Mouse (Mus musculus): ENCODE measurements at regions not wholly inside any gene's neighbourhood (a gene's known extent, or its start where the extent isn't known, plus 50 kb on each side); places are given as distances from the start of the nearest gene placed in this dataset.
A peak's percentile ranks its signal among the peaks of the same experiment; 100 is the strongest.

- WGBS = 8% methylated on average over 7 of the region's 8 CpGs
- Histone ChIP-seq H3K4me2 (replicated peaks; ENCODE audit: low read depth) (peak overlapping the region; percentile 46), H3K36me3 (ENCODE audit: control insufficient read depth, insufficient read depth) (no peaks in the 10 kb centered on the region), H3K27me3 (replicated peaks; ENCODE audit: control insufficient read depth, insufficient read depth, low read length) (no peaks in the 10 kb centered on the region), H3K4me1 (replicated peaks; ENCODE audit: control insufficient read depth, insufficient read depth, low read length) (no peaks in the 10 kb centered on the region), H3K9me3 (ENCODE audit: control insufficient read depth) (no peaks in the 10 kb centered on the region), H3K27ac (ENCODE audit: low read depth, low read length) (no peak overlapping the region), H3K4me3 (ENCODE audit: low read depth, low read length) (no peak overlapping the region), H3K9ac (ENCODE audit: low read depth, low read length) (no peak overlapping the region)
- TF ChIP-seq CTCF (IDR thresholded peaks at IDR 0.05; ENCODE audit: low read depth) = no peak
- peak; percentile 72 for ATAC-seq
These were observed 76.0 kb upstream of the Arid5b start for GRCm38 (mm10) chr10:68354335-68355231.

- Histone ChIP-seq H3K27ac (ENCODE audit: low read depth, low read length) (no peak overlapping the region), H3K4me1 (replicated peaks; ENCODE audit: control insufficient read depth, insufficient read depth, low read length) (no peaks in the 10 kb centered on the region), H3K4me3 (ENCODE audit: low read depth, low read length) (no peak overlapping the region), H3K36me3 (ENCODE audit: control insufficient read depth, insufficient read depth) (no peaks in the 10 kb centered on the region), H3K9me3 (ENCODE audit: control insufficient read depth) (no peaks in the 10 kb centered on the region), H3K4me2 (replicated peaks; ENCODE audit: low read depth) (no peak overlapping the region; the same call in 1 of the 2 replicates), H3K9ac (ENCODE audit: low read depth, low read length) (no peak overlapping the region), H3K27me3 (replicated peaks; ENCODE audit: control insufficient read depth, insufficient read depth, low read length) (no peaks in the 10 kb centered on the region)
- TF ChIP-seq CTCF (IDR thresholded peaks at IDR 0.05; ENCODE audit: low read depth) = no peak
- WGBS = 55% methylated on average over 18 of the region's 18 CpGs
- no peak for ATAC-seq
These were observed 75.2 kb upstream of the Arid5b start for GRCm38 (mm10) chr10:68353692-68354232.

GRCm38 (mm10) chr10:68351841-68352555 is 73.5 kb upstream of the Arid5b start:
- Histone ChIP-seq H3K4me1 (replicated peaks; ENCODE audit: control insufficient read depth, insufficient read depth, low read length) (no peaks in the 10 kb centered on the region), H3K36me3 (ENCODE audit: control insufficient read depth, insufficient read depth) (no peaks in the 10 kb centered on the region), H3K4me3 (ENCODE audit: low read depth, low read length) (no peak overlapping the region), H3K9me3 (ENCODE audit: control insufficient read depth) (no peaks in the 10 kb centered on the region), H3K4me2 (replicated peaks; ENCODE audit: low read depth) (no peak overlapping the region), H3K27ac (ENCODE audit: low read depth, low read length) (no peak overlapping the region), H3K27me3 (replicated peaks; ENCODE audit: control insufficient read depth, insufficient read depth, low read length) (no peaks in the 10 kb centered on the region), H3K9ac (ENCODE audit: low read depth, low read length) (no peak overlapping the region)
- no peak for ATAC-seq
- TF ChIP-seq CTCF (IDR thresholded peaks at IDR 0.05; ENCODE audit: low read depth) = no peak
- 47% methylated on average over 8 of the region's 8 CpGs for WGBS

GRCm38 (mm10) chr10:68351441-68351840 is 72.9 kb upstream of the Arid5b start:
- no peaks in the 10 kb centered on the region for H3K27me3 ChIP-seq (replicated peaks; ENCODE audit: control insufficient read depth, insufficient read depth, low read length)
- no peak for TF ChIP-seq CTCF (IDR thresholded peaks at IDR 0.05; ENCODE audit: low read depth)
- H3K27ac ChIP-seq (ENCODE audit: low read depth, low read length) = no peak overlapping the region
- WGBS = 51% methylated on average over 5 of the region's 5 CpGs
- no peak overlapping the region for H3K4me2 ChIP-seq (replicated peaks; ENCODE audit: low read depth)
- H3K4me3 ChIP-seq (ENCODE audit: low read depth, low read length) = no peak overlapping the region
- no peak overlapping the region for H3K9ac ChIP-seq (ENCODE audit: low read depth, low read length)
- H3K36me3 ChIP-seq (ENCODE audit: control insufficient read depth, insufficient read depth) = no peaks in the 10 kb centered on the region
- no peak for ATAC-seq
- no peaks in the 10 kb centered on the region for H3K4me1 ChIP-seq (replicated peaks; ENCODE audit: control insufficient read depth, insufficient read depth, low read length)
- H3K9me3 ChIP-seq (ENCODE audit: control insufficient read depth) = no peaks in the 10 kb centered on the region

- Histone ChIP-seq H3K36me3 (ENCODE audit: control insufficient read depth, insufficient read depth) (no peaks in the 10 kb centered on the region), H3K9ac (ENCODE audit: low read depth, low read length) (no peak overlapping the region), H3K4me3 (ENCODE audit: low read depth, low read length) (no peak overlapping the region), H3K4me2 (replicated peaks; ENCODE audit: low read depth) (no peak overlapping the region), H3K9me3 (ENCODE audit: control insufficient read depth) (no peaks in the 10 kb centered on the region), H3K4me1 (replicated peaks; ENCODE audit: control insufficient read depth, insufficient read depth, low read length) (no peaks in the 10 kb centered on the region), H3K27me3 (replicated peaks; ENCODE audit: control insufficient read depth, insufficient read depth, low read length) (no peaks in the 10 kb centered on the region), H3K27ac (ENCODE audit: low read depth, low read length) (no peak overlapping the region)
- WGBS = 86% methylated on average over 12 of the region's 12 CpGs
- no peak for TF ChIP-seq CTCF (IDR thresholded peaks at IDR 0.05; ENCODE audit: low read depth)
- no peak for ATAC-seq
These were observed 72.3 kb upstream of the Arid5b start for GRCm38 (mm10) chr10:68350798-68351197.

GRCm38 (mm10) chr10:68347806-68348205 is 69.3 kb upstream of the Arid5b start:
- no peak for TF ChIP-seq CTCF (IDR thresholded peaks at IDR 0.05; ENCODE audit: low read depth)
- no peaks in the 10 kb centered on the region for H3K36me3 ChIP-seq (ENCODE audit: control insufficient read depth, insufficient read depth)

More at GRCm38 (mm10) chr10:68347806-68348205, 69.3 kb upstream of the Arid5b start:
- ATAC-seq = no peak
- Histone ChIP-seq H3K4me2 (replicated peaks; ENCODE audit: low read depth) (no peak overlapping the region), H3K4me1 (replicated peaks; ENCODE audit: control insufficient read depth, insufficient read depth, low read length) (no peaks in the 10 kb centered on the region), H3K9me3 (ENCODE audit: control insufficient read depth) (no peaks in the 10 kb centered on the region; the same call in 1 of the 2 replicates), H3K27ac (ENCODE audit: low read depth, low read length) (no peak overlapping the region), H3K4me3 (ENCODE audit: low read depth, low read length) (no peak overlapping the region), H3K27me3 (replicated peaks; ENCODE audit: control insufficient read depth, insufficient read depth, low read length) (no peaks in the 10 kb centered on the region), H3K9ac (ENCODE audit: low read depth, low read length) (no peak overlapping the region)
- WGBS = 93% methylated on average over 7 of the region's 7 CpGs

Data from intestine, postnatal 0 days (tissue).